Mouse (Mus musculus) liver, adult 2 months (tissue): ENCODE data around the gene Orm3. TPM values are rescaled to one million over a fixed set of nuclear protein-coding genes. Genes with fewer than 3 reads are reported as not detected.

Experiments
- DNase-seq: peaks from one replicate; pipeline ENCODE4 v3.0.0-alpha.2; 2011; ENCODE audit warnings: low read depth, low spot score; ENCODE audit errors: extremely low read depth
- H3K27ac ChIP-seq: fragments of 200-500 bp; replicated peaks from 2 replicates; pipeline ENCODE4 v1.5.1; 2012; ENCODE audit warnings: low read depth, mild to moderate bottlenecking, control low read depth, inconsistent platforms, low read length; ENCODE audit not compliant: insufficient read depth
- H3K27me3 ChIP-seq: fragments of 200-500 bp; 2 replicates; pipeline ENCODE4 v1.6.1; 2012; ENCODE audit warnings: mild to moderate bottlenecking, moderate library complexity, low read length, inconsistent platforms; ENCODE audit not compliant: control insufficient read depth, insufficient read depth
- H3K36me3 ChIP-seq: fragments of 200-500 bp; 2 replicates; pipeline ENCODE4 v1.6.1; 2012; ENCODE audit warnings: low read length, inconsistent platforms; ENCODE audit not compliant: control insufficient read depth, insufficient read depth
- H3K4me1 ChIP-seq: fragments of 200-500 bp; 2 replicates; pipeline ENCODE4 v1.6.1; 2011; ENCODE audit warnings: low read length; ENCODE audit not compliant: control insufficient read depth, insufficient read depth
- H3K4me3 ChIP-seq: fragments of 200-500 bp; 2 replicates; pipeline ENCODE4 v1.5.1; 2011; ENCODE audit warnings: low read depth, mild to moderate bottlenecking, control low read depth, low read length, moderate library complexity; ENCODE audit not compliant: insufficient read depth
- H3K79me2 ChIP-seq: fragments of 200-500 bp; 2 replicates; pipeline ENCODE4 v1.6.1; 2012; ENCODE audit warnings: inconsistent platforms, mild to moderate bottlenecking, low read length, moderate library complexity; ENCODE audit not compliant: control insufficient read depth, insufficient read depth
- H3K9ac ChIP-seq: fragments of 200-500 bp; 2 replicates; pipeline ENCODE4 v1.6.1; 2012; ENCODE audit warnings: low read depth, mild to moderate bottlenecking, control low read depth, inconsistent platforms, low read length
- CTCF ChIP-seq: fragments of 200-500 bp; IDR thresholded peaks from 2 replicates; pipeline ENCODE4 v1.5.1; 2011; ENCODE audit warnings: low read depth, low read length, control low read depth
- POLR2A ChIP-seq: fragments of 200-500 bp; IDR thresholded peaks from 2 replicates; pipeline ENCODE4 v1.6.1; 2011; ENCODE audit warnings: low read length, control low read depth; ENCODE audit not compliant: insufficient read depth; ENCODE audit errors: extremely low read depth
- WGBS: fragments of 180-500 bp; shearing (Covaris S2); methylation state at CpG from one replicate; pipeline ENCODE4 v1.1.7; 2018; 5-methylcytosine and 5-hydroxymethylcytosine counted together
- polyA plus RNA-seq: library from polyadenylated mRNA; depleted of rRNA; stranded (reverse); fragments of >200 nt; gene quantifications from 2 replicates; pipeline ENCODE4 v1.2.3, GENCODE M21; 2012; rRNA removed
- total RNA-seq: library from RNA; depleted of rRNA; stranded (reverse); fragments of >200 nt; gene quantifications from 2 replicates; pipeline ENCODE4 v1.2.3, GENCODE M21; 2014; rRNA removed

Gene Orm3
- total and polyA plus RNA-seq, 2 experiments: 11.4 to 14.1 TPM

GRCm38 (mm10) chr4:63405683-63406082 lies 49.7 kb downstream of the Orm3 start:
- no peak for DNase-seq
- Histone ChIP-seq H3K9ac (no peak overlapping the region), H3K79me2 (no peaks in the 10 kb centered on the region), H3K4me3 (no peak overlapping the region), H3K27ac (no peak overlapping the region), H3K27me3 (no peaks in the 10 kb centered on the region), H3K36me3 (no peaks in the 10 kb centered on the region), H3K4me1 (no peaks in the 10 kb centered on the region; the same call in 1 of the 2 replicates)
- TF ChIP-seq POLR2A (no peak), CTCF (no peak)
- WGBS: 66% methylated on average over 4 of the region's 4 CpGs

DNA sequence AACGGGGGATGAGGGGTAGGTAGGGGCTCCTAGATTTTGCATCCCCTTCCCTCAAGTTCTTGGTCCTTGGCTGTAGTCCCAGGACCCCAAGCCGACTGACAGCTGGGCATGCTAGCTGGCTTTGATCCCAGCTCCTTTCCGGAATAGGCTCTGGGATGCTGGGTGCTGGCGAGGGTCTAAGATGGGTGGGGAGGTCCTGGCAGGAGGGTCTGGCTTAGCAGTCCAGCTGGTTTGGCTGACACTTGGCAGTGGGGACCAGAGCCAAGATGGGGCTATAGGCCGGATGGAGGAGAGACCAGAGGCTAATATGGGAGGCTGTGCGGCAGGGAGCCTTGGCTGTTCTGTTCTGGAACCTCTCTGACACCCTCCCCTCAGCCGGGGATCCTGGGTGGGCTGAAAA lies 52.3 kb downstream of the Orm3 start:
- Histone ChIP-seq H3K4me3 (no peak overlapping the region), H3K27ac (no peak overlapping the region), H3K9ac (no peak overlapping the region), H3K27me3 (no peaks in the 10 kb centered on the region), H3K4me1 (no peaks in the 10 kb centered on the region; the same call in 1 of the 2 replicates), H3K36me3 (no peaks in the 10 kb centered on the region), H3K79me2 (no peaks in the 10 kb centered on the region)
- 65% methylated on average over 7 of the region's 7 CpGs for WGBS
- DNase-seq: no peak
- TF ChIP-seq POLR2A: no peak
- no peak for TF ChIP-seq CTCF

- H3K27me3 ChIP-seq: no peaks in the 10 kb centered on the region
- no peak overlapping the region for H3K9ac ChIP-seq
- peak; percentile 71 for TF ChIP-seq CTCF
- no peak for TF ChIP-seq POLR2A
- WGBS: 12% methylated on average over 8 of the region's 8 CpGs
- no peak for DNase-seq
- no peak overlapping the region for H3K4me3 ChIP-seq
- H3K36me3 ChIP-seq: no peaks in the 10 kb centered on the region
- no peaks in the 10 kb centered on the region for H3K4me1 ChIP-seq
- H3K79me2 ChIP-seq: no peaks in the 10 kb centered on the region
- H3K27ac ChIP-seq: no peak overlapping the region
These were observed 52.7 kb downstream of the Orm3 start for GRCm38 (mm10) chr4:63408649-63409048.

Other genes starting within 250 kb of the Orm3 start
- 3,181 and 3,254 TPM in 2 replicates for gene Ambp, start 201.4 kb upstream of the Orm3 start, total RNA-seq
- 2,073 and 2,202 TPM in 2 replicates for gene Ambp, start 201.4 kb upstream of the Orm3 start, polyA plus RNA-seq
- gene Kif12, start 184.0 kb upstream of the Orm3 start, total RNA-seq: 0.27 and 0.28 TPM in 2 replicates
- 0.39 and 0.64 TPM in 2 replicates for gene Kif12, start 184.0 kb upstream of the Orm3 start, polyA plus RNA-seq
- 1.7 and 2.2 TPM in 2 replicates for gene Col27a1, start 142.2 kb upstream of the Orm3 start, total RNA-seq
- 4.1 and 5.4 TPM in 2 replicates for gene Col27a1, start 142.2 kb upstream of the Orm3 start, polyA plus RNA-seq
- 1,235 and 2,595 TPM in 2 replicates for gene Orm1, start 11.6 kb upstream of the Orm3 start, total RNA-seq
- 676 and 691 TPM in 2 replicates for gene Orm1, start 11.6 kb upstream of the Orm3 start, polyA plus RNA-seq
- 27.0 and 55.0 TPM in 2 replicates for gene Orm2, start 6.3 kb downstream of the Orm3 start, total RNA-seq
- gene Orm2, start 6.3 kb downstream of the Orm3 start, polyA plus RNA-seq: 66.8 and 86.8 TPM in 2 replicates
- gene Akna, start 47.2 kb downstream of the Orm3 start, total RNA-seq: 1.0 and 1.4 TPM in 2 replicates
- 1.1 and 1.6 TPM in 2 replicates for gene Akna, start 47.2 kb downstream of the Orm3 start, polyA plus RNA-seq
- 0.20 and 0.37 TPM in 2 replicates for gene Whrn, start 139.8 kb downstream of the Orm3 start, total RNA-seq
- gene Whrn, start 139.8 kb downstream of the Orm3 start, polyA plus RNA-seq: 0.87 and 0.89 TPM in 2 replicates
- gene Atp6v1g1, start 188.6 kb downstream of the Orm3 start, total RNA-seq: 79.7 and 82.6 TPM in 2 replicates
- gene Atp6v1g1, start 188.6 kb downstream of the Orm3 start, polyA plus RNA-seq: 31.6 and 33.4 TPM in 2 replicates
- 2.9 and 4.4 TPM in 2 replicates for gene Tmem268, start 202.6 kb downstream of the Orm3 start, total RNA-seq
- 4.0 and 4.7 TPM in 2 replicates for gene Tmem268, start 202.6 kb downstream of the Orm3 start, polyA plus RNA-seq
- not detected in 2 replicates for gene Gm11213, start 249.1 kb downstream of the Orm3 start, total RNA-seq
- not detected in 2 replicates for gene Gm11213, start 249.1 kb downstream of the Orm3 start, polyA plus RNA-seq